Mouse (Mus musculus) embryonic facial prominence, embryonic 15.5 days (tissue): ENCODE results near the gene Slc43a1. TPM values are rescaled to one million over a fixed set of nuclear protein-coding genes. Genes with fewer than 3 reads are reported as not detected.

Experiments
- ATAC-seq: fragments of 200-750 bp; cut with Nextera tagmentation; 2 replicates; pipeline ENCODE4 v1.8.0; 2017; ENCODE audit warnings: low read depth, moderate TSS enrichment; ENCODE audit not compliant: insufficient number of reproducible peaks, low FRiP score, low TSS enrichment
- H3K27ac ChIP-seq: fragments of 300-500 bp; sonication (generic); replicated peaks from 2 replicates; pipeline ENCODE4 v1.5.1; 2015; ENCODE audit warnings: mild to moderate bottlenecking, inconsistent platforms
- H3K27me3 ChIP-seq: fragments of 300-500 bp; sonication (generic); 2 replicates; pipeline ENCODE4 v1.6.1; 2015; ENCODE audit warnings: inconsistent platforms
- H3K36me3 ChIP-seq: fragments of 300-500 bp; sonication (generic); 2 replicates; pipeline ENCODE4 v1.6.1; 2015; ENCODE audit warnings: mild to moderate bottlenecking, inconsistent platforms
- H3K4me1 ChIP-seq: fragments of 300-500 bp; sonication (generic); 2 replicates; pipeline ENCODE4 v1.6.1; 2015; ENCODE audit warnings: inconsistent platforms
- H3K4me2 ChIP-seq: fragments of 300-500 bp; sonication (generic); replicated peaks from 2 replicates; pipeline ENCODE4 v1.6.1; 2015; ENCODE audit warnings: mild to moderate bottlenecking, inconsistent platforms
- H3K4me3 ChIP-seq: fragments of 300-500 bp; sonication (generic); replicated peaks from 2 replicates; pipeline ENCODE4 v1.5.1; 2015; ENCODE audit warnings: mild to moderate bottlenecking, inconsistent platforms
- H3K9ac ChIP-seq: fragments of 300-500 bp; sonication (generic); 2 replicates; pipeline ENCODE4 v1.6.1; 2015; ENCODE audit warnings: inconsistent platforms
- H3K9me3 ChIP-seq: fragments of 300-500 bp; sonication (generic); replicated peaks from 2 replicates; pipeline ENCODE4 v1.6.1; 2016; ENCODE audit warnings: inconsistent platforms
- WGBS: fragments of 180-500 bp; shearing (Covaris S2); methylation state at CpG from one replicate; pipeline ENCODE4 v1.1.7; 2015; 5-methylcytosine and 5-hydroxymethylcytosine counted together
- polyA plus RNA-seq: library from polyadenylated mRNA; unstranded; fragments of >200 nt; fragmentation: Nextera tagmentation; extraction: Ambion mirVana; gene quantifications from 2 replicates; pipeline ENCODE4 v1.2.1, GENCODE M21; 2015

Slc43a1 gene
- polyA plus RNA-seq, 1 experiment from 2014 or later = 15.8 TPM

- H3K27ac ChIP-seq = no peak overlapping the region
- H3K4me2 ChIP-seq = peak overlapping the region; percentile 32; the same call in 1 of the 2 replicates
- H3K27me3 ChIP-seq = no peaks in the 10 kb centered on the region
- H3K9ac ChIP-seq = no peak overlapping the region
- ATAC-seq = no peak
- WGBS = 57% methylated on average over 7 of the region's 7 CpGs
- H3K9me3 ChIP-seq = no peaks in the 10 kb centered on the region
- no peak overlapping the region for H3K4me3 ChIP-seq
- H3K36me3 ChIP-seq = peaks cover 29% of the 10 kb centered on the region
- H3K4me1 ChIP-seq = peaks cover 7% of the 10 kb centered on the region; the same call in 1 of the 2 replicates
Measured at GRCm38 (mm10) chr2:84850407-84851129, 11.9 kb downstream of the Slc43a1 start.

DNA sequence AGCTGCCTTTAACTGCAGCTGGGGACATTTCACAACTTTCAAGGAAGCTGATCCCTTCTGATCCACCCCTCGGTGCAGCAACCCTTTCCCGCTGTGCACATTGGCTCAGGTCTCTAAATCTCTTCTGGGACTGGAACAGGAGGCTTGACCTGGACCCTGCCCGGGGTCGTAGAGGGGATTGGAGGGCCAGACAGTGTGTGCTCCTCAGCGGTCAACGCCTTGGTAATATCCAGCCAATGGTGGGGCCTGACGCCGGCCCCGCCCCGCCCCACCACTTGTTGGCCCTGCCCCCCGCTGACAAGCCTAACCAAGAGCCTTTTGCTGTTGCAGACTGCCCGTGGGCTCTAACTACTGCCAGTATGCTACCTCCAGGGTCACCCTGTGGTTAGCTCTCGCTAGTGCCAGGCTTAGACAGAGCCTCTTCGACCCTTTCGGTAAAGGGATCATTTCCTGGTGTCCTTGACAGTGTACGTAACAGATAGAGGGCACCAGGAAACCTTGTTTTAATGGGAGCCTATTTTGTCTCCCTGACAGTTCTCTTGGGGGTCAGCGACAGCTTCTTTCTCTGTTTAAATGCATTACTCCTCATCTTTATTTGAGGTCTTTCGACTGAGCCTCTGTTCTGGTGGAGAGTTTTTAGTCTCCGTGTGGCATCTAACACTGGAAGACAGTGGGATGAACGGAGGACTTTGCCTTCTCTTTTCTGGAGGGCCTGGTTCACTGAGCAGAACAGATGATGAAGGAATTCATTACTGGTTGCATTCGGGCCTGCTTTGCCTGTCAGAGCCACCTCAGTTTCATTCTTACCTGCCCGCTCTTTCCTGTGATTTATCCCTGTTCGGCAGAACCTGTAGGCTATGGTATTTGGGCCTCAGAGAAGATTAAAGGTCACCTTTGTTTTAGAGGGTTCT lies 12.7 kb downstream of the Slc43a1 start:
- Histone ChIP-seq H3K9ac (no peak overlapping the region), H3K4me3 (no peak overlapping the region), H3K27ac (no peak overlapping the region), H3K27me3 (no peaks in the 10 kb centered on the region), H3K4me2 (peak overlapping the region; percentile 32), H3K9me3 (no peaks in the 10 kb centered on the region), H3K36me3 (peaks cover 29% of the 10 kb centered on the region), H3K4me1 (peaks cover 7% of the 10 kb centered on the region; the same call in 1 of the 2 replicates)
- WGBS = 40% methylated on average over 23 of the region's 23 CpGs
- no peak for ATAC-seq

- WGBS = 40% methylated on average over 2 of the region's 2 CpGs
- no peaks in the 10 kb centered on the region for H3K9me3 ChIP-seq
- H3K4me2 ChIP-seq = no peak overlapping the region
- no peaks in the 10 kb centered on the region for H3K27me3 ChIP-seq
- H3K4me3 ChIP-seq = no peak overlapping the region
- ATAC-seq = no peak
- H3K9ac ChIP-seq = no peak overlapping the region
- H3K36me3 ChIP-seq = peaks cover 43% of the 10 kb centered on the region
- peaks cover 7% of the 10 kb centered on the region; the same call in 1 of the 2 replicates for H3K4me1 ChIP-seq
- H3K27ac ChIP-seq = no peak overlapping the region
Measured at GRCm38 (mm10) chr2:84855732-84856131, 17.1 kb downstream of the Slc43a1 start.

GRCm38 (mm10) chr2:84858551-84858950 lies 19.9 kb downstream of the Slc43a1 start:
- Histone ChIP-seq H3K36me3 (peaks cover 49% of the 10 kb centered on the region), H3K27me3 (no peaks in the 10 kb centered on the region), H3K4me1 (no peaks in the 10 kb centered on the region), H3K4me2 (no peak overlapping the region), H3K9me3 (no peaks in the 10 kb centered on the region), H3K27ac (no peak overlapping the region), H3K4me3 (no peak overlapping the region), H3K9ac (no peak overlapping the region)
- ATAC-seq = no peak
- 81% methylated on average over 1 of the region's 1 CpGs for WGBS

DNA sequence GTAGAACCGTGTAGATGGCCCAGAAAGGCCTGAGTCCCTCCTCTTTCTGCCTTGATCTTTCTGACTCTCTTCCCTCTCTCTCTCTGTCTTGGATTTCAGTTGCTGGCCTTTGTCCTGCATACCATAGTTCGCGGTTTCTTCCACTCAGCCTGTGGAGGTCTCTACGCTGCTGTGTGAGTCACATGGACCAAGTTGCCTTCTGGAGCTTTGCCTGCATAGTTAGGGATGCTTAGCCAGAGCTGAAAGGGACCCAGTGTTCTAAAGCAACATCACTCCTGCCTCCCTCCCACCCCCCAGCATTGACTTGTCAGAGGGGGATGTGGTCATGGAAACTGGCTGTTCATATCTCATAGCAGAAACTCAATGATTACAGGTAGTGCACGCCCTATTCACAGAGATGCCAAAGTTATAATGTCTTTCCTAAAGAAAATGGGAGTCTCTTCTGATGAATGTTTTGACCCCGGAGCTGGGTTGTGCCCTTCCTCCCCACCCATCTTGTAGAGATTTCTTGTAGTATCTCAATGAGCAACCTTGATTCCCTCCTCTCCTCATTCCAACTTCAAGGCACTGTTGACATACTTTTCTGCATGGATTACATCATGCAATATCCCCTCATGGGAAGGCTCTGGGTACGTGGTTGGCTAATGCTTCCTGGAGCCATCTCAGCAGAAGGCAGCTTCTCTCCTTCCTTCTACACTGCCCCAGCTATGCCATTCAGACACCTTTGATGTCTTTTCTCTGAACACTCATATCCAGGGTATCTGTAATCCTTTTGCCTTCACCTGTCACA lies 21.5 kb downstream of the Slc43a1 start:
- WGBS = 84% methylated on average over 7 of the region's 7 CpGs
- Histone ChIP-seq H3K27ac (no peak overlapping the region), H3K27me3 (0 out of 2 replicates have a peak, but pooled peaks cover 4% of the 10 kb centered on the region), H3K4me3 (no peak overlapping the region), H3K4me1 (no peaks in the 10 kb centered on the region), H3K9ac (no peak overlapping the region), H3K36me3 (peaks cover 40% of the 10 kb centered on the region), H3K4me2 (no peak overlapping the region), H3K9me3 (no peaks in the 10 kb centered on the region)
- peak; percentile 30; the same call in 1 of the 2 replicates for ATAC-seq

DNA sequence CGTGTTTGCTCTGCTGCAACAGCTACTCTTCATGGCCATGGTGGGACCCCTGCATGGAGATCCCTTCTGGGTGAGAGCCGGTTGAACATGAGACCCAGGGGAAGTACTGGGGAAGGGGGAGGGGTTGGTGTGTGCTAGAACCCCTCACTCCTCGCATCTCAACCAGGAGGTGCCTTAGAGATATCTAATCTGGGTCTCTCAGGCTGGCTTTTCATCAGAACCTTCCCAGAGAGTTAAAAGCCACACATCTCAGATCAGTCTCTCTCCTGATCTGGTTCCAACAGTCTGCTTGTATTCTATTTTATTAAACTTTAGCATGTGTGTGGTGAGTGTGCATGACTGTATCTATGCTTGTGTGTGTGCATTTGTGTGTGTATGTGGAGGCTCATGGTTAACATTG lies 22.8 kb downstream of the Slc43a1 start:
- no peak overlapping the region for H3K4me2 ChIP-seq
- no peaks in the 10 kb centered on the region for H3K9me3 ChIP-seq
- H3K4me1 ChIP-seq = peaks cover 10% of the 10 kb centered on the region
- H3K36me3 ChIP-seq = peaks cover 40% of the 10 kb centered on the region
- ATAC-seq = no peak
- no peak overlapping the region for H3K27ac ChIP-seq
- H3K27me3 ChIP-seq = peaks cover 14% of the 10 kb centered on the region
- H3K4me3 ChIP-seq = no peak overlapping the region
- no peak overlapping the region for H3K9ac ChIP-seq
- 79% methylated on average over 3 of the region's 3 CpGs for WGBS

GRCm38 (mm10) chr2:84862231-84862630 lies 23.6 kb downstream of the Slc43a1 start:
- H3K9me3 ChIP-seq = no peaks in the 10 kb centered on the region
- peaks cover 22% of the 10 kb centered on the region for H3K27me3 ChIP-seq
- H3K9ac ChIP-seq = no peak overlapping the region
- no peak overlapping the region for H3K27ac ChIP-seq
- H3K36me3 ChIP-seq = peaks cover 37% of the 10 kb centered on the region
- H3K4me2 ChIP-seq = no peak overlapping the region
- no peak for ATAC-seq
- WGBS = 77% methylated on average over 3 of the region's 3 CpGs
- H3K4me3 ChIP-seq = no peak overlapping the region
- H3K4me1 ChIP-seq = peaks cover 14% of the 10 kb centered on the region

DNA sequence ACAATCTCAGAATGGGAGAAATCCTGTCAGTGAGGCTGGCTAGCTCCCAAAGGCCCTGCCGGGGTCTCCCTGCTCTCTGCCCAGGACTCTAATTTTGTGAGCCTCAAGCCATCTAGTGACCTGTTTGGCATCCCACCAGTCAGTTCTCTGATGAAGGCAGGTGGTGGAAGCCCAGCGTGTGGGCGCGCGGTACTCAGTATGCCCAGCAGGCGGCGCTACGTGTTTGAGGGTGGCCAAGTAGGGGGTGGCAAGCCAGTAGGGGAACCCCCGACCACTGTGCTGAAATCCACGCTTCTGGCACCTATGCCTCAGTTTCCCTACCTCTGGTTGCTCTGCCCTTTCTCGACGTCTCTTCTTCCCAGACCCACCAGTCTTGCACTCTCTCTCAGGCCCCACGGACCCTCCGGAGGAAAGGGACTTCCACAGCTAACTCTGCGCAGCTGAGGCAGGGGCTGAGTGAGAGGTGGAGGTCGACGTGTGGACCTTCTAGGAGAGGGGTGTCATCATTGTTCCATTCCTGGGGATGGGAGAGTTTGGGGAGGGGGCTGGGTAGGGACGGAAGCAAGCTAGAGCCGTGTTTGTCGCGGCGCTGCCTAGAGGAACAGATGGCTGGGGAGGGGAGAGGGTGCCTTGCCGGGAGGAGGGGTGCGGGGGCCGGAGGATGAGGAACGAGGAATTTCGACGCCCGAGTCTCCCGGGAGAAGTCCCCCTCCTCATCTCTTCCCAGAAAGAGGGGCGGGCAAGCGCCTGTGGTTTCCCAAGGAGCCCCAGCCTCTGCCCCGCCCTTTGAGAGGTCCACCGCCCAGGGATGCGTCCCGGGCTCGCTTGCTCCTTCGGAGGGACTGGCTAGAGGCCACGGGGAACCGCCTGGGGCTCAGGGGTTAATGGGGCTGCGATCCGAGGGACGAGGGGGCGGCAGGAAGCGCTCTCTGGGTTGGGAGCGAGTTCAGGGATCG lies 27.2 kb downstream of the Slc43a1 start:
- no peak overlapping the region for H3K27ac ChIP-seq
- 0 out of 2 replicates have a peak overlapping the region, but pooled peaks have one; percentile 6 for H3K9ac ChIP-seq
- peak overlapping the region; percentile 40 for H3K4me3 ChIP-seq
- H3K4me1 ChIP-seq = peaks cover 14% of the 10 kb centered on the region
- H3K27me3 ChIP-seq = peaks cover 58% of the 10 kb centered on the region
- H3K4me2 ChIP-seq = peak overlapping the region; percentile 78
- no peaks in the 10 kb centered on the region for H3K9me3 ChIP-seq
- under 1% methylated on average over 46 of the region's 47 CpGs for WGBS
- peak; percentile 55; the same call in 1 of the 2 replicates for ATAC-seq
- peaks cover 16% of the 10 kb centered on the region for H3K36me3 ChIP-seq

GRCm38 (mm10) chr2:84868521-84868943 lies 29.9 kb downstream of the Slc43a1 start:
- ATAC-seq = no peak
- no peak overlapping the region for H3K27ac ChIP-seq
- H3K27me3 ChIP-seq = peaks cover 84% of the 10 kb centered on the region
- H3K36me3 ChIP-seq = no peaks in the 10 kb centered on the region
- H3K4me3 ChIP-seq = no peak overlapping the region
- WGBS = 9% methylated on average over 5 of the region's 5 CpGs
- no peak overlapping the region for H3K9ac ChIP-seq
- H3K9me3 ChIP-seq = no peaks in the 10 kb centered on the region
- H3K4me2 ChIP-seq = no peak overlapping the region
- H3K4me1 ChIP-seq = peaks cover 25% of the 10 kb centered on the region

GRCm38 (mm10) chr2:84868977-84869376 lies 30.3 kb downstream of the Slc43a1 start:
- Histone ChIP-seq H3K36me3 (no peaks in the 10 kb centered on the region), H3K4me3 (no peak overlapping the region), H3K27ac (no peak overlapping the region), H3K4me1 (peaks cover 25% of the 10 kb centered on the region), H3K27me3 (peaks cover 89% of the 10 kb centered on the region), H3K9me3 (no peaks in the 10 kb centered on the region), H3K9ac (no peak overlapping the region), H3K4me2 (no peak overlapping the region)
- ATAC-seq = no peak
- WGBS = 75% methylated on average over 2 of the region's 2 CpGs
